Mouse (Mus musculus) left cerebral cortex, adult 18-20 months (tissue): Measurements from ENCODE around the gene Dixdc1. TPM values are rescaled to one million over a fixed set of nuclear protein-coding genes. Genes with fewer than 3 reads are reported as not detected.
A peak's percentile ranks its signal among the peaks of the same experiment; 100 is the strongest.
"Not testable (repeated sequence)": the region's sequence is repeated elsewhere in the genome, so short reads cannot be mapped to it uniquely, and the experiment has no call there.

Source experiments
- DNase-seq, 2 experiments: peaks; one replicate each; pipeline ENCODE4 v3.0.0; 2021 to 2022; ENCODE audit warnings: low spot score in 2 of 2, mixed read lengths in 1 of 2
- total RNA-seq, 2 experiments: library from RNA; stranded (reverse); gene quantifications; 2 replicates each; pipeline ENCODE4 v1.2.3; 2021

The Dixdc1 gene
- total RNA-seq, 2 experiments from 2014 or later = 67.9 to 79.3 TPM

DNA sequence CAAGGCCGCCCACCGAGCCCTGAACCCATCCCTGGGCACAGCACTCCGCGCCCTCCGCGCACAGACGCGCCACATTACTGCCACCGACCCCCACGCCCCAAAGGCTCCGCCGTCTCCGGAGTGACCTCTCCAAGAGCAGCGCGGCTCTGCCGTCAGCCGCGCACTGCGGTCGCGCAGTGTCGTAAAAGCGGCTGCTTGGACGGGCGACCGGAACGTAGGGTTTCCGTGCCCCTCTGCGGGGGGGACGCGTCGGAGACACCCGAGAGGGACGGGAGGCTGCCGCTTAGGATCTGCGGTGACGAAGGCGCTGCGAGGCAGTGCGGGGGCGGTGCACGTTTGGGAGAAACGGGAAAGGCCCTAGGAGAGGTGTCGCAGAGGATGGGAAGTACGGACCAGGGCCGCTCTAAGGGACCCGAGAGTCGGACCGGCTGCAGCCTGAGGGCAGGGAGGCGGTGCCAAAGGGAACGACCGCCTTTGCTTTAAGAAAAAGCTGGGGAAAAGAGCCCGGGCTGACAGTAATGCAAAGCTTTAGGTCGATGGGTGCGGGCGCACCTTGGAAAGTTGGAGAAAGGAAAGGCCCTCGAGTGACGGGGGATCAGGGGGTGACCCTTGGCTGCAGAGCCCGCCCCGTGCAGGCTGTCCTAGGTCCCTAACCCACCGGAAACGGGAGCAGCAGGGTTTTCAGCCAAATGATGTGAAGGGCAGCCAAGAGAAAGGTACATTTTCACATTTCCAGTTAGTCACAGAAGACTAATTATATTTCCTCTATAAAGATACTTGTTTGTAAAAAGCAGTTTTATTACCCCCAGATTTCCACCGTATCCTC, 79.7 kb downstream of the Dixdc1 start, which contains the start of gene Dlat:
Dlat (minus strand) TSS at position 389 of the 826 bp plus-strand sequence.
- DNase-seq = peak; percentile 84 to 91

DNA sequence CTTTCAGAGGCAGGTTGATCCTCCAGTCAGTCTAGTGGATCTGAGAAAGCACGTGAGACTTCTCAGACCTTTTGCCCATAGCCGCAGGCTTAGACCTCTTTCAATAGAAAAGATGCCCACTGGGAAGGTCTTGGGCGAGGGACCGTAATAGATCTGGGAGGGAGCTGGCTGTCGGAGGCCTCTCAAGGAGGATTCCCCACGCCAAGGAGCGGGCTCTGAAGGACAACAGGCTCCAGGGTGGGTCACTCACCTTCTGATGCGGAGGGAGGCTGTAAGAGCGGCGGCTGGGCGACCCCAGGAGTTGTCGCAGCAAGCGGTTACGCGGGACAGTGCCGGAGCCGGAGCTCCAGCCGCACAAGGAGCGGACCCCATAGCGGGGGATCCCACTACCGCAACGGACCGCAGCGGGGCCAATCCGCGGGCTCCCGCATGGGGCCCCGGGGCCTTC, 80.4 kb downstream of the Dixdc1 start:
- peak in 1 of 2 experiments; percentile 9 for DNase-seq

DNA sequence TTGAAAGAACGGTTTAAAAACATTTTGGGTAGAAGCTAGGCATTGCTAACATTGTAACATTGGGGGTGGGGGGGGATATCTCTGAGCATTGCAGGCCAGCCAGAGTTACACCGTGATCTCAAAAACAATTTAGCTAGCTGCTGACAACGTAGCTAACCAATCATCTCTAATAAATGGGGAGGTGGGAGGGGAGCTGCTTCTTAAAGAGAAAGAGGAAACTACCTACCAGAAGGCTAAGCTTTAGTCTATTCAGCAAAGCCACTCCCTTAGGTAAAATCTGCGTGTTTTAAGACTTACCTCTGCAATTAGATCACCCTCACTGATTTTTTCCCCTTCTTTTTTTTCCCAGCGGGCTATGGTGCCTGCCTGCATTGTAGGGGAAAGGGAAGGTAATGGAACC, 80.9 kb downstream of the Dixdc1 start:
- no peak for DNase-seq

DNA sequence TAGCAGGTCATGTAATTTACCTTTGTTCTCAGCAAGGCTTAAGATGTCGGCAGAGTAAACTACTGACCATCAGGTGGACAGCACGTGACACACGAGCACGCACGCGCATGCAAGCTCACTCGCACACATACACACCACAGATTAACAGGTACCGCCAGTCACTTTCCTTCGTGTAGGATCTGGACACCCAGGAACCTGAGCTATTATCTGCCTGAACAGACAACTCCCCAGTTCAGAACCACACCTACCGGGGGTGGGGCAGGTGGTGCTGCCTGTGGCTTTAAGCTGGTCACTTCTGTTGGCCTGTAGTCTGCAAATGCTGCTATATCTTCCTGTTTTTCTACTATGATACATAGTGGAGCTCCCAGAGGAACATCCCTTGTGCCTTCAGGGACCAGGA, 88.8 kb downstream of the Dixdc1 start:
- DNase-seq = no peak

DNA sequence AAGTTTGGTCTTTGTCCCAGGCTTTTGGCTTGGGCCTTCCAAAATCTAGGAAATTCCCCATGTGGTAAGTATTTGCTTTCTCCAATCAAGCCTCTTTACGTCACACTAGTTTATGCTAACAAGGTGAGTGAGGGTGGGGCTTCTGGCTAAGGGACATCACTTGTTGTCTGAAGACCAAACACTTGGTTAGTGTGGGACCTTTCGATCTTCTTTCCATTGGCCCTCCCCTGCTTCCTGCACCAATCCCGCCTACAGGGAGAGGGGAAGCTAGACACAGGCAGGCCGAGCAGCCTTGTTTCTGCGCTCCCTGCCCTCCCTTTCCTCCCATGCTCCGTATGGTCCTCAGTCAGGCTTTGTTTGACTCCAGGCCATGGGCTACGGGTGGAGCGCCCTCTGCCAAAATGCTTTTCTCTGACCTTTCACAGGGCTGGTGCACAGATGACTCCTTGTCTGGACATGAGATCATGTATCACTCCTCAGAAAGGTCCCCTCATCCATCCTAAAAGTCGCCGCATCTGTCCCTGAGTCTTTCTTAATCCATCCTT, 92.4 kb downstream of the Dixdc1 start:
- no peak for DNase-seq

DNA sequence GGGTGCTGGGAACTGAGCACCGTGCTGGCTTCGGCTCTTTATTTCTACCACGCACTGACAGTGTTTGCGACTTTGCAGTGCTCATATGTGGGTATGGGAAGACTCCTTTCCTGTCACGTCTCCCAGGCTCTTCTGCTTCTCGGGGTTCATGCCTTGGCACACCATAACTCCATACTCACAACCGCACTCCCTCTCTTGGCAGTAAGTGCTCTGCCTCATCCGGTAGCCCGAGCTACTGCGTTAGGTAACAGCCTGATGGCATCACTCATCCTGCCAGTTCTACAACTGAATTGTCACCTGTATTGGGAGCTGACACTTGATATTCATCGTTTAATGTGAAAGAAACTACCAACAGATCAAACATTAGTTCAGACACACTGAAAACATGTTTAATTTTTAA, 105.0 kb downstream of the Dixdc1 start:
- DNase-seq = no peak

DNA sequence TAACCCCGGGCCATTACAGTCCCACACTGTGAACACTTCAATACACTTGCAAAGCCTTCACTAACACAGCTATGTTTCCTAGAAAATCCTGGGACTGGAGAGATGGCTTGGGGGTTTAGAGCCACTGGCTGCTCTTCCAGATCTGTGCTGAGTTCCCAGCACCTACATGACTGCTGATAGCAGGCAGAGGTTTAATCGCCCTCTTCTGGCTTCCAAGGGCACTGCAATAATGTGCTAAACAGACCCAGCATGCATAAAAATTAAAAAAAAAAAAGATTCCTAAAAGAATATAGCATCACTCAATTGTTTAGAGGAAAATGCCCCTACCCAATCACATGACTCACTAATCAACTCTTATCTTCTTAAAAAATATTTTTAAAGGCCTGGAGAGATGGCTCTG, 106.3 kb downstream of the Dixdc1 start:
- no peak for DNase-seq

DNA sequence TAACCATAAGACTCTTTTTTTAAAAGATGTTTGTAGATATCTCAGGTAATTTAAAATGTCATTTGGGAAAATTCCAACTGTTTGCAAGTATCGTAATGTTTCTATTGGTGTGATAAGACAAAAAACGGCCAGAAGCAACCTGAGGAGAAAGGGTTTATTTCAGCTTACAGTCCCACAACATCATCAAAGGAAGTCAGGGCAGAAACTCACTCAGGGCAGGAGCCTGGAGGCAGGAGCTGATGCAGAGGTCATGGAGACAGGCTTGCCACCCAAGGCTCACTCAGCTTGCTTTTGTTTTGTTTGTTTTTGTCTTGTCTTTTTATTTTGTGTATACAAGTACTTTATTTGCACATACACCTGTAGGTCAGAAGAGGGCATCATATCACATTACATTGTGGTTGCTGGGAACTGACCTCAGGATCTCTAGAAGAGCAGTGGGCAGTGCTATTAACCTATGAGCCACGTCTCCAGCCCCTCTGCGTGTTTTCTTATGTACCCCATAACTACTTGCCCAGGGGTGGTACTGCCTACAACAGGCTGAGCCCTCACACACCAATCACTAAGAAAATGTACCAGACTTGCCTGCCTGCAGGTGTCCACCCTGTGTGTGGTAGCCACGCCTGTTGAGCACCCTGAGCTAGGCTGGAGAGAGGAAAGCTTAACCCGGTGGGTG, 107.2 kb downstream of the Dixdc1 start:
- no peak for DNase-seq

DNA sequence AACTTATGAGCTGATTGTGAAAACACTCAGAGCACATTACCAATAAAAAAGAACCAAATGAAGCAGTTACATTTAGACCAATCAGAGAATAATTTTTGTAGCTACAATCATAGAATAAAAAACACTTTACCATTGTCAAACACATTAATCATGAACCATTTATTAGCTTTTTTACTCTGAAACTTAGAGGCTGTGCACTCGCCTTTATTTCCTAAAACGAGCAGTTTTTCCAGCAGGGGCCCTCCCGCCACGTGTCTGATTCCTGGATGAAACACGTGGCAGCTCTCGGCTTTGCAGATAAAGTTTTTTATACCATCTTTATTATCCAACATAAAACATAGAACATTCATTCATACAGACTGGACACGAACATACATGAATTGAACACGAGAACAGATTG, 108.4 kb downstream of the Dixdc1 start:
- DNase-seq = not testable (repeated sequence)

DNA sequence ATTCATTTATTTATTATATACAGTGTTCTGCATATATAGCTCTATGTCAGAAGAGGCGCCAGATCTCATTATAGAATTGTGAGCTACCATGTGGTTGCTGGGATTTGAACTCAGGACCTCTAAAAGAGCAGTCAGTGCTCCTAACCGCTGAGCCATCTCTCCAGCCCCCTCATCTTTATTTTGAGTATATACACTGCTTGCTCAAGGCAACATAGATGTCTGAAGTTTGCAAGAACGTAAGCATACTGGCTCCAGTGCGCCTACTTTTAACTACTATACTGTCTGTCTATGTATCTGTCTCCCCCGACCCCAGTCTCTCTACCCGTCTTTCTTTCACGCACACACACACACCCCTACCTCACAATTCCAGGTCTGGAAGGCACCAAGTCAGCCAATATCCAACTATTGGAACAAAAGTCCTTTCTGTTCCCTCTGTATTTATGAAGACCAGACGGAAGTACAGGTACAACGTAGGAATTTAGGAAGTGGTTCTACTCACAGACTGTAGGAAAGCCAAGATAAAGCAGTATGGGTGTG, 121.5 kb downstream of the Dixdc1 start:
- no peak for DNase-seq

DNA sequence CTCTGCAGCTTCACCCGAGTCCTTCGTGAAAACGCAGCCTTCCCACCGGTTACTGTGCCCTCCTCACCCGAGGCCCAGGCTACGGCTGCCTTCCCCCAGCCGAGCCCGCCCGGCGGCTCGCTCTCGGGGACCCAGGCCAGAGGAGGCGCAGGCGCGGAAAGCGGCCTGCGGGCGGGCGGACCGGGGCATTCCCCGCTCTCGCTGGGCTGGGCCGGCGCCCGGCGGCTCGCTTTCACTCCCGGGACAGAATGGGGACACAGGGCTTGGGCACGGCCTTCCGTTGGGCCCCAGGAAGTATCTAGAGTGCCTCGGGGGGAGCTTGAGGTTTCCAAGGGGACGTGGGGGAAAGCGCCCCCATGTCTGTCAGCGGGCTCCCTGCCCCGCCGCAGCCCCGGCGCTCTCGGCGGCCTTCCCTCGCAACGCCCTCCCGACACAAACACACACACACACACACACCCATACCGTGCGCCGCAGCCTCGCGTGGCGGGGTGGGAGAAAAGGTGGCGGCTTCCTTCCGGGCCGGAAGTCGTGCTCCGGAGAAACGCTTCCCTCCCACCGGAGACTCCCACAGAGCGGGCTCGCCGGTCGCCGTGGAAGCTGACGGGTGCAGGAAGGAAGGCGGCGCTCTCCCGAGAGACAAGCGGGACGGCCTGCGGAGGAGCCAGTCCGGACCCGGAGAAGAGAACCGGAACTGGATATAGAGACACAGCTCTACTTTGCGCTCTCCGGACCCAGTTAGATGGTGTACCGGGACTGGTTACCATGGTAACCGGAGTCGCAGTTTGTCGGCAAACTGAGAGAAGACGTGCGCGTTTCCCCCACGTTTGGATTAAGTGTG, 122.3 kb downstream of the Dixdc1 start, which contains the start of the genes Pih1d2 and Nkapd1:
Pih1d2 (plus strand) TSS at position 556 of the 838 bp plus-strand sequence.
Nkapd1 (minus strand) TSS at position 699 of the 838 bp plus-strand sequence.
- DNase-seq = peak; percentile 84 to 86

DNA sequence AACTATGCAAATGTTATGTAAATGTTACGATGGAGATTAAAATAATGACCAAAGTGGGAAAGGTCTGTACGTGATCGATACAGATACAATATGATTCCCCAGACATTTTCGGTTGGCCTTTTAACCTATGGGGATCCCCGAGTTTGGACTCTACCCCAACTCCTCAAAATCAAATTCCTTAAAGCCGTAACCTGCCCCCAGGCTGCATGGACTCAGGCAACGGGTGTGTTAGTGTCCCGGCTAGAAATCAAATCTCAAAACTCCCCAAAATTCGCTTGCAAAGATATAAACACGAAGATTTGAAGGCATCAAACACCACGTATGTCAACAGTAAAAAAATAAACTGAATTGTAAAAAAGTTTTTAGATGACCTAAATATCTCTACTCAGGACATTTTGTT, 123.2 kb downstream of the Dixdc1 start:
- no peak for DNase-seq

Other genes starting within 250 kb of the Dixdc1 start
- gene Plet1, start 245.0 kb downstream of the Dixdc1 start, total RNA-seq = not detected
- 10 to 100 TPM; 24.9 to 27.4 TPM for gene Pts, start 210.8 kb downstream of the Dixdc1 start, total RNA-seq
- gene Il18, start 184.7 kb downstream of the Dixdc1 start, total RNA-seq = 10 to 100 TPM; 23.2 to 23.6 TPM
- gene Bco2, start 184.3 kb downstream of the Dixdc1 start, total RNA-seq = 1 to 10 TPM; 3.0 to 3.7 TPM
- not detected for gene Tex12, start 178.2 kb downstream of the Dixdc1 start, total RNA-seq
- 100 to 1,000 TPM; 104 to 118 TPM for gene Sdhd, start 135.7 kb downstream of the Dixdc1 start, total RNA-seq
- gene Timm8b, start 135.6 kb downstream of the Dixdc1 start, total RNA-seq = 100 to 1,000 TPM; 210 to 212 TPM
- 1 to 10 TPM; 2.6 to 4.1 TPM for gene Pih1d2, start 122.2 kb downstream of the Dixdc1 start, total RNA-seq
- 10 to 100 TPM; 16.5 to 21.5 TPM for gene Nkapd1, start 122.1 kb downstream of the Dixdc1 start, total RNA-seq
- 100 to 1,000 TPM; 107 to 121 TPM for gene Dlat, start 79.7 kb downstream of the Dixdc1 start, total RNA-seq
- 1 to 10 TPM; 2.7 to 3.1 TPM for gene 2310030G06Rik, start 7.0 kb upstream of the Dixdc1 start, total RNA-seq
- gene Cryab, start 11.8 kb upstream of the Dixdc1 start, total RNA-seq = 100 to 1,000 TPM; 122 to 161 TPM
- 1 to 10 TPM; 2.4 to 2.6 TPM for gene Hspb2, start 12.8 kb upstream of the Dixdc1 start, total RNA-seq
- 1 to 10 TPM; 5.4 to 6.2 TPM for gene Fdxacb1, start 28.7 kb upstream of the Dixdc1 start, total RNA-seq
- gene Alg9, start 35.5 kb upstream of the Dixdc1 start, total RNA-seq = 10 to 100 TPM; 24.5 to 32.6 TPM
- gene 1110032A03Rik, start 36.0 kb upstream of the Dixdc1 start, total RNA-seq = 10 to 100 TPM; 33.6 to 37.6 TPM
- 10 to 100 TPM; 19.8 to 27.7 TPM for gene Ppp2r1b, start 105.8 kb upstream of the Dixdc1 start, total RNA-seq